Mouse (Mus musculus): Measurements from ENCODE around the gene Piwil4. TPM values are rescaled to one million over a fixed set of nuclear protein-coding genes. Genes with fewer than 3 reads are reported as not detected.

The Piwil4 gene
- polyA plus RNA-seq, 1 experiment from 2014 or later, result not detected

DNA sequence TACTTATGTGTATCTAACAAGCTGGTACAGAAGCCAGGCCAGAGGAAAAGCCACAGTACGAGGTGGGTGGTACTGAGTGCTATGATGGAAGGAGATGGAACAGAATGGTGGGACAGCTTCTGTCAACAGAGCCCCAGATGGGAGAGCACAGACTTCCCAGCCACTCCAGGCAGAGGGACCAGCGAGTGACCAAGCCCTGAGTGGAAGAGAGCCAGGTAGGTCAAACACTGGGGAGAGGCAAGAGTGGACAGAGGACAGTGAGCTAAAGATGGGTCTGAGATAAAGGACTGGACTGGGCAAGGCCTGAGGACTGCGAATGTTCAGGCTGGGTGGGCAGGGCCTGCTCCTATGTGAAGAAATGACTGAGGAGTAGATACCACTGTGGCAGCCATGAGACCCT lies 72.2 kb downstream of the Piwil4 start:
- no peaks in the 10 kb centered on the region for H3K9me3 ChIP-seq (ENCODE audit: control insufficient read depth, low read length)
- no peaks in the 10 kb centered on the region for H3K36me3 ChIP-seq (ENCODE audit: control insufficient read depth, insufficient read depth, low read length)
- no peak overlapping the region for H3K4me3 ChIP-seq (ENCODE audit: low read depth, low read length)
- no peak overlapping the region for H3K4me2 ChIP-seq (ENCODE audit: low read depth, low read length, severe bottlenecking)
- H3K9ac ChIP-seq (ENCODE audit: low read length), result no peak overlapping the region
- WGBS, result 91% methylated on average over 3 of the region's 3 CpGs
- ATAC-seq (replicated peaks; ENCODE audit: low FRiP score) (no peak), DNase-seq (ENCODE audit: low spot score) (no peak)
- H3K27ac ChIP-seq (ENCODE audit: low read depth, low read length), result no peak overlapping the region
- H3K4me1 ChIP-seq (replicated peaks; ENCODE audit: control insufficient read depth, insufficient read depth, low read length), result no peaks in the 10 kb centered on the region
- H3K27me3 ChIP-seq (ENCODE audit: control insufficient read depth, insufficient read depth, low read length), result no peaks in the 10 kb centered on the region

DNA sequence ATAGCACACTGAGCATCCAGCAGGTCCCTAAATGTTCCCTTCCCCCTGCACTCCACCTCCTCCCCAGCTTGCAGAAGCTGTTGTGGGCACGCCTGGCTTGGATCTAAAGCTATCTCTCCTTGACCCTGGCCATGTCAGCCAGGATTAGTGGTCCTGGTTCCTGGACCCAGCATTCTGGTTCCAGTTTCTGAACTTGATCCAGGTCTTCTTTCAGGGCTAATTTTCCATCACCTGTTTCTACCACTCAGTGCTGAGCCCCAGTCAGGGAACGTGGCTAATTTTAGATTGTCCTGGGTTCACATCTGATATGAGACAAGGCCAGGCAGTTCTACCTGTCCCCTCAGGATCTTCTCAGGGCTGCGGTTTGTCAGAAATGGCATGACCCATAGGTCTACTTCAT lies 74.5 kb downstream of the Piwil4 start:
- DNase-seq (ENCODE audit: low spot score) (no peak), ATAC-seq (replicated peaks; ENCODE audit: low FRiP score) (no peak)
- Histone ChIP-seq H3K9me3 (ENCODE audit: control insufficient read depth, low read length) (no peaks in the 10 kb centered on the region), H3K4me1 (replicated peaks; ENCODE audit: control insufficient read depth, insufficient read depth, low read length) (no peaks in the 10 kb centered on the region), H3K4me2 (ENCODE audit: low read depth, low read length, severe bottlenecking) (no peak overlapping the region), H3K27ac (ENCODE audit: low read depth, low read length) (no peak overlapping the region), H3K9ac (ENCODE audit: low read length) (no peak overlapping the region), H3K27me3 (ENCODE audit: control insufficient read depth, insufficient read depth, low read length) (no peaks in the 10 kb centered on the region), H3K4me3 (ENCODE audit: low read depth, low read length) (no peak overlapping the region), H3K36me3 (ENCODE audit: control insufficient read depth, insufficient read depth, low read length) (no peaks in the 10 kb centered on the region)
- WGBS, result 76% methylated on average over 3 of the region's 3 CpGs

DNA sequence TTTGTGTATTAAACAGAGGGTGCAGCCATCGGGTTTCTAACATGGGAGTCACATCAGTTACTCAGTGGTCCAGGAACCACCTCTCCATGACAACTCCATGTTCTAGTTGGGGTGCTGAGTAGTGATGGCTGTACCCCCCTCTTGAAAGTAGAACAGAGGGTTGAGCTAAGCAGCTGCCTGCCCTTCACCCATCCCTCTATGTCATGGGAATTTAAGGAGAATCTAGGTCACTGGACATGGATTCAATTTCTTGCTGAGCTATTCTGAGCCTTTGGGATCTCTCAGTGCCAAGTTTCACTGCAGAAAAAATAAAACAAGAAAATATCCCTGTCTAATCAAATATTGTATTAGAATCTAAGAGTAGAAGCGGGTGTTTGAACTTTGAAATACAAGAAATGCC lies 76.9 kb downstream of the Piwil4 start:
- Histone ChIP-seq H3K27ac (ENCODE audit: low read depth, low read length) (no peak overlapping the region), H3K4me1 (replicated peaks; ENCODE audit: control insufficient read depth, insufficient read depth, low read length) (no peaks in the 10 kb centered on the region), H3K9ac (ENCODE audit: low read length) (no peak overlapping the region), H3K4me2 (ENCODE audit: low read depth, low read length, severe bottlenecking) (no peak overlapping the region), H3K4me3 (ENCODE audit: low read depth, low read length) (no peak overlapping the region), H3K27me3 (ENCODE audit: control insufficient read depth, insufficient read depth, low read length) (no peaks in the 10 kb centered on the region), H3K9me3 (ENCODE audit: control insufficient read depth, low read length) (no peaks in the 10 kb centered on the region), H3K36me3 (ENCODE audit: control insufficient read depth, insufficient read depth, low read length) (no peaks in the 10 kb centered on the region)
- DNase-seq (ENCODE audit: low spot score), result no peak
- no peak for ATAC-seq (replicated peaks; ENCODE audit: low FRiP score)
- 87% methylated on average over 2 of the region's 2 CpGs for WGBS

DNA sequence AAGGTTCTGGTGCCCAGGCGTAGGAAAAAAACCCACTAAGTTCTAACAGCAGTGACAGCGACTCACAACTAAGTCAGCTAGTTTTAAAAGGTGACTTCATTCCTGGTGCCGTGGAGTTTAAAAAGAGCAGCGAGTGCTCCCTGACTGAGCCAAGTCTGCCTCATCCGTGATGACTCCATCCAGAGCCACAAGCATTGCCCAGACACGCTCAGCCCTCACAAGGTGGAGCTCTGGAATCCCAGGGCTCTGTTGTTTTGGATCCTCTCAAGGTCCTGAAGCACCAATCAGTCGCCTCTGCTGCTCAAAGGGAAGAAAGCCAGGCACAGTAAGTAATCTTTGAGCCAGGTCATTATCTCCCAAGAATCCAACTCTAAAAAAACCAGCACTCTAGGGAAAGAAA lies 77.7 kb downstream of the Piwil4 start:
- no peak for ATAC-seq (replicated peaks; ENCODE audit: low FRiP score)
- H3K36me3 ChIP-seq (ENCODE audit: control insufficient read depth, insufficient read depth, low read length), result no peaks in the 10 kb centered on the region
- WGBS, result 72% methylated on average over 7 of the region's 7 CpGs
- H3K4me3 ChIP-seq (ENCODE audit: low read depth, low read length), result no peak overlapping the region
- DNase-seq (ENCODE audit: low spot score), result no peak
- no peak overlapping the region for H3K4me2 ChIP-seq (ENCODE audit: low read depth, low read length, severe bottlenecking)
- no peaks in the 10 kb centered on the region for H3K27me3 ChIP-seq (ENCODE audit: control insufficient read depth, insufficient read depth, low read length)
- no peaks in the 10 kb centered on the region for H3K4me1 ChIP-seq (replicated peaks; ENCODE audit: control insufficient read depth, insufficient read depth, low read length)
- H3K9me3 ChIP-seq (ENCODE audit: control insufficient read depth, low read length), result no peaks in the 10 kb centered on the region
- no peak overlapping the region for H3K27ac ChIP-seq (ENCODE audit: low read depth, low read length)
- H3K9ac ChIP-seq (ENCODE audit: low read length), result no peak overlapping the region

DNA sequence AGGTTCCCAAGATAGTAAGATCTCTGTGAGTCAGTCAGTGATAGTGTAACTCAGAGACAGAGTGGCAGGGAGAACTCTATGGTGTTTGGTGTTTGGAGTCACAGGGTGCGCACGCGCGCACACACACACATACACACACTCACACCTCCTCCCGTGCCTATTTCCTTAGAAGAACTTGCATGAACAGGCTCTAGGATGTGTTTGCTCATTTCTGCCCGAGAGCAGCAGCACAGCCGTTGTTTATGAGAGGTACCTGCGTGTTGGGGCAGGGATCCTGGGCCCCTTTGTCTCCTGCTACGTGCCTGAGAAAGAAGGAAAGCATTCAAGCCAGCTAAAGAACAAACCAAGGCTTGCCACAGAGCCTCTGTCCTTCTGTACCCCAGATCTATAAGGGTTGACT lies 78.4 kb downstream of the Piwil4 start:
- H3K4me1 ChIP-seq (replicated peaks; ENCODE audit: control insufficient read depth, insufficient read depth, low read length), result no peaks in the 10 kb centered on the region
- H3K36me3 ChIP-seq (ENCODE audit: control insufficient read depth, insufficient read depth, low read length), result no peaks in the 10 kb centered on the region
- H3K4me2 ChIP-seq (ENCODE audit: low read depth, low read length, severe bottlenecking), result no peak overlapping the region
- H3K9me3 ChIP-seq (ENCODE audit: control insufficient read depth, low read length), result no peaks in the 10 kb centered on the region
- H3K9ac ChIP-seq (ENCODE audit: low read length), result no peak overlapping the region
- WGBS, result 90% methylated on average over 9 of the region's 9 CpGs
- no peak overlapping the region for H3K27ac ChIP-seq (ENCODE audit: low read depth, low read length)
- no peaks in the 10 kb centered on the region for H3K27me3 ChIP-seq (ENCODE audit: control insufficient read depth, insufficient read depth, low read length)
- ATAC-seq (replicated peaks; ENCODE audit: low FRiP score) (no peak), DNase-seq (ENCODE audit: low spot score) (no peak)
- no peak overlapping the region for H3K4me3 ChIP-seq (ENCODE audit: low read depth, low read length)

GRCm38 (mm10) chr9:14657926-14658325 lies 82.6 kb downstream of the Piwil4 start:
- DNase-seq (ENCODE audit: low spot score) (no peak), ATAC-seq (replicated peaks; ENCODE audit: low FRiP score) (no peak)
- Histone ChIP-seq H3K4me2 (ENCODE audit: low read depth, low read length, severe bottlenecking) (no peak overlapping the region), H3K9ac (ENCODE audit: low read length) (no peak overlapping the region), H3K4me3 (ENCODE audit: low read depth, low read length) (no peak overlapping the region), H3K4me1 (replicated peaks; ENCODE audit: control insufficient read depth, insufficient read depth, low read length) (no peaks in the 10 kb centered on the region), H3K27ac (ENCODE audit: low read depth, low read length) (no peak overlapping the region), H3K9me3 (ENCODE audit: control insufficient read depth, low read length) (no peaks in the 10 kb centered on the region), H3K36me3 (ENCODE audit: control insufficient read depth, insufficient read depth, low read length) (no peaks in the 10 kb centered on the region), H3K27me3 (ENCODE audit: control insufficient read depth, insufficient read depth, low read length) (no peaks in the 10 kb centered on the region)
- 54% methylated on average over 2 of the region's 2 CpGs for WGBS

GRCm38 (mm10) chr9:14654010-14654409 lies 86.5 kb downstream of the Piwil4 start:
- H3K4me3 ChIP-seq (ENCODE audit: low read depth, low read length), result no peak overlapping the region
- ATAC-seq (replicated peaks; ENCODE audit: low FRiP score) (no peak), DNase-seq (ENCODE audit: low spot score) (no peak)
- no peaks in the 10 kb centered on the region for H3K4me1 ChIP-seq (replicated peaks; ENCODE audit: control insufficient read depth, insufficient read depth, low read length)
- H3K27ac ChIP-seq (ENCODE audit: low read depth, low read length), result no peak overlapping the region
- no peaks in the 10 kb centered on the region for H3K27me3 ChIP-seq (ENCODE audit: control insufficient read depth, insufficient read depth, low read length)
- WGBS, result 83% methylated on average over 2 of the region's 2 CpGs
- no peaks in the 10 kb centered on the region for H3K36me3 ChIP-seq (ENCODE audit: control insufficient read depth, insufficient read depth, low read length)
- no peak overlapping the region for H3K4me2 ChIP-seq (ENCODE audit: low read depth, low read length, severe bottlenecking)
- no peaks in the 10 kb centered on the region for H3K9me3 ChIP-seq (ENCODE audit: control insufficient read depth, low read length)
- no peak overlapping the region for H3K9ac ChIP-seq (ENCODE audit: low read length)

- Histone ChIP-seq H3K4me1 (replicated peaks; ENCODE audit: control insufficient read depth, insufficient read depth, low read length) (no peaks in the 10 kb centered on the region), H3K9me3 (ENCODE audit: control insufficient read depth, low read length) (no peaks in the 10 kb centered on the region), H3K4me2 (ENCODE audit: low read depth, low read length, severe bottlenecking) (no peak overlapping the region), H3K36me3 (ENCODE audit: control insufficient read depth, insufficient read depth, low read length) (no peaks in the 10 kb centered on the region), H3K9ac (ENCODE audit: low read length) (no peak overlapping the region), H3K4me3 (ENCODE audit: low read depth, low read length) (no peak overlapping the region), H3K27ac (ENCODE audit: low read depth, low read length) (no peak overlapping the region), H3K27me3 (ENCODE audit: control insufficient read depth, insufficient read depth, low read length) (no peaks in the 10 kb centered on the region)
- ATAC-seq (replicated peaks; ENCODE audit: low FRiP score) (no peak), DNase-seq (ENCODE audit: low spot score) (no peak)
- 62% methylated on average over 1 of the region's 1 CpGs for WGBS
Measured at GRCm38 (mm10) chr9:14652761-14653160, 87.8 kb downstream of the Piwil4 start.

DNA sequence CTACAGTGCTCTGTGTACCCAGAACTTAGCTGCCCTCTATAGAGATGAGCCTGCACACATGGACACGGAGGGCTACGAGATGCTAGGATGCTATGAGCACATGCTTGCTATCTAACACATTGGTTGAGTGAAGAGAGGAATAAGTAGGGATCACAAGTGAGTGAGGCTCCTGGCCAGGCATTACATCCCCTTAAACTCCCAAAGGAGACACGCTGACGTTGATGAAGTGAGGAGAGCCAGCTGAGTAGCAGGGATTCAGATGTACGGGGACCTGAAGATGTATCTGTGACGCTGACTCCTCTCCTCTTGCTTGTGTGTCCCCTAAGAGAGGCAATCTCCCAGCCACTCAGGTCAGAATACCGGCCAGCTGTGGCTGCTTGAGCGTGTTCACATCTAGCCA lies 92.7 kb downstream of the Piwil4 start:
- no peaks in the 10 kb centered on the region for H3K36me3 ChIP-seq (ENCODE audit: control insufficient read depth, insufficient read depth, low read length)
- 81% methylated on average over 8 of the region's 8 CpGs for WGBS
- ATAC-seq (replicated peaks; ENCODE audit: low FRiP score) (no peak), DNase-seq (ENCODE audit: low spot score) (no peak)
- H3K27ac ChIP-seq (ENCODE audit: low read depth, low read length), result no peak overlapping the region
- no peaks in the 10 kb centered on the region for H3K9me3 ChIP-seq (ENCODE audit: control insufficient read depth, low read length)
- H3K27me3 ChIP-seq (ENCODE audit: control insufficient read depth, insufficient read depth, low read length), result no peaks in the 10 kb centered on the region
- H3K4me1 ChIP-seq (replicated peaks; ENCODE audit: control insufficient read depth, insufficient read depth, low read length), result peaks cover 5% of the 10 kb centered on the region; the same call in 1 of the 2 replicates
- no peak overlapping the region for H3K9ac ChIP-seq (ENCODE audit: low read length)
- H3K4me3 ChIP-seq (ENCODE audit: low read depth, low read length), result no peak overlapping the region
- no peak overlapping the region for H3K4me2 ChIP-seq (ENCODE audit: low read depth, low read length, severe bottlenecking)

All from forebrain, embryonic 11.5 days (tissue).